ENCODE assay signal across 13 mouse cellular contexts in genomic region chr2:70146993-70147581, GRCm38 (mm10).
DNase-seq lines count a peak whose midpoint lies in the region; ATAC-seq and TF ChIP-seq lines count a peak whose summit lies in the region.
"Had no signal": no experiment of that assay in that cellular context is flagged by ENCODE, and none has a peak within 500 bp of the region (broad histone marks: within the 10 kb centered on the region; RNA-seq: fewer than 3 reads in every experiment).

No protein-coding gene starts in this region.

- 54% methylated on average over 12 of the region's 12 CpGs for WGBS in forebrain, postnatal 0 days
- 64% methylated on average over 12 of the region's 12 CpGs for WGBS in forebrain, embryonic 16.5 days
- 62% methylated on average over 12 of the region's 12 CpGs for WGBS in spleen, adult 2 months
- 49% methylated on average over 12 of the region's 12 CpGs for WGBS in small intestine, adult 2 months

- no peak for TF ChIP-seq POLR2A in spleen, adult 2 months (IDR thresholded peaks at IDR 0.05; ENCODE audit: low read depth, low read length)
- TF ChIP-seq POLR2A in small intestine, adult 2 months (IDR thresholded peaks at IDR 0.05; ENCODE audit: low read depth, low read length), result no peak

- H3K36me3 ChIP-seq in forebrain, postnatal 0 days (ENCODE audit: insufficient read depth), result no peaks in the 10 kb centered on the region
- H3K36me3 ChIP-seq in forebrain, embryonic 16.5 days (ENCODE audit: control insufficient read depth, insufficient read depth), result no peaks in the 10 kb centered on the region
- no peaks in the 10 kb centered on the region for H3K36me3 ChIP-seq in spleen, adult 2 months (ENCODE audit: control insufficient read depth, insufficient read depth, low read length)
- H3K36me3 ChIP-seq in small intestine, adult 2 months (ENCODE audit: control insufficient read depth, insufficient read depth, low read length), result no peaks in the 10 kb centered on the region
- H3K36me3 ChIP-seq: limb, embryonic 10.5 days had no signal

- H3K27me3 ChIP-seq in forebrain, postnatal 0 days (ENCODE audit: insufficient read depth, low read length), result no peaks in the 10 kb centered on the region
- H3K27me3 ChIP-seq in forebrain, embryonic 16.5 days (replicated peaks; ENCODE audit: control insufficient read depth, insufficient read depth, low read length), result no peaks in the 10 kb centered on the region
- no peaks in the 10 kb centered on the region; the same call in 1 of the 2 replicates for H3K27me3 ChIP-seq in spleen, adult 2 months (ENCODE audit: control insufficient read depth, insufficient read depth, low read length)
- H3K27me3 ChIP-seq in small intestine, adult 2 months (ENCODE audit: control insufficient read depth, insufficient read depth, low read length), result no peaks in the 10 kb centered on the region

- H3K4me3 ChIP-seq in forebrain, postnatal 0 days (ENCODE audit: low read depth, low read length), result no peak overlapping the region
- H3K4me3 ChIP-seq in forebrain, embryonic 16.5 days (replicated peaks; ENCODE audit: low read length), result no peak overlapping the region
- peak overlapping the region; percentile 36; the same call in 1 of the 2 replicates for H3K4me3 ChIP-seq in spleen, adult 2 months (ENCODE audit: extremely low read depth, insufficient read depth, insufficient read length)
- H3K4me3 ChIP-seq in small intestine, adult 2 months (ENCODE audit: low read depth, low read length), result peak overlapping the region; percentile 22; the same call in 1 of the 2 replicates
- H3K4me3 ChIP-seq: limb, embryonic 10.5 days had no signal

- H3K27ac ChIP-seq in forebrain, postnatal 0 days (ENCODE audit: low read depth, low read length), result no peak overlapping the region
- no peak overlapping the region for H3K27ac ChIP-seq in forebrain, embryonic 16.5 days (ENCODE audit: low read length)
- no peak overlapping the region for H3K27ac ChIP-seq in spleen, adult 2 months (ENCODE audit: insufficient read depth, low read length)
- no peak overlapping the region for H3K27ac ChIP-seq in small intestine, adult 2 months (ENCODE audit: insufficient read depth, low read depth, low read length)
- H3K27ac ChIP-seq: limb, embryonic 10.5 days had no signal

- ATAC-seq in forebrain, postnatal 0 days, result no peak
- ATAC-seq in forebrain, embryonic 16.5 days, result no peak
- ATAC-seq in common myeloid progenitor, adult 5-6 weeks (replicated peaks; ENCODE audit: low read depth, poor library complexity, severe bottlenecking), result peak; percentile 45; the same call in 1 of the 2 replicates

- peak; percentile 25; the same call in 1 of the 2 replicates for TF ChIP-seq CTCF in forebrain, postnatal 0 days (IDR thresholded peaks at IDR 0.05; ENCODE audit: low read depth)
- TF ChIP-seq CTCF in spleen, adult 2 months (IDR thresholded peaks at IDR 0.05; ENCODE audit: extremely low read depth, insufficient read depth, insufficient read length, insufficient replicate concordance), result peak; percentile 31; the same call in 1 of the 2 replicates
- TF ChIP-seq CTCF in small intestine, adult 2 months (IDR thresholded peaks at IDR 0.05; ENCODE audit: extremely low read depth, insufficient read length, insufficient replicate concordance, low read depth, low read length), result no peak

- H3K9ac ChIP-seq in forebrain, postnatal 0 days, result no peak overlapping the region
- no peak overlapping the region for H3K9ac ChIP-seq in forebrain, embryonic 16.5 days (replicated peaks; ENCODE audit: low read depth, low read length)

- H3K4me1 ChIP-seq in forebrain, postnatal 0 days (ENCODE audit: insufficient read depth), result peaks cover 8% of the 10 kb centered on the region; the same call in 1 of the 2 replicates
- peaks cover 7% of the 10 kb centered on the region; the same call in 1 of the 2 replicates for H3K4me1 ChIP-seq in forebrain, embryonic 16.5 days (replicated peaks; ENCODE audit: control insufficient read depth, insufficient read depth, low read length)
- H3K4me1 ChIP-seq in spleen, adult 2 months (ENCODE audit: control insufficient read depth, insufficient read depth, insufficient read length), result no peaks in the 10 kb centered on the region
- H3K4me1 ChIP-seq in small intestine, adult 2 months (ENCODE audit: control insufficient read depth, insufficient read depth, insufficient read length, low read length), result no peaks in the 10 kb centered on the region
- H3K4me1 ChIP-seq: limb, embryonic 10.5 days had no signal

- H3K4me2 ChIP-seq in forebrain, postnatal 0 days (ENCODE audit: low read depth), result no peak overlapping the region
- H3K4me2 ChIP-seq in forebrain, embryonic 16.5 days (ENCODE audit: low read length), result no peak overlapping the region

- no peaks in the 10 kb centered on the region for H3K9me3 ChIP-seq in forebrain, postnatal 0 days (ENCODE audit: low read length)
- no peaks in the 10 kb centered on the region for H3K9me3 ChIP-seq in forebrain, embryonic 16.5 days (ENCODE audit: control insufficient read depth, low read length)
- H3K9me3 ChIP-seq: limb, embryonic 10.5 days had no signal

- DNase-seq in forebrain, postnatal 0 days, result no peak
- no peak for DNase-seq in spleen, adult 2 months (ENCODE audit: low read depth in 1 of 2, low spot score in 2 of 2)
- DNase-seq in spleen, postnatal 14 days (ENCODE audit: low spot score in 2 of 2), result no peak
- no peak for DNase-seq in gastrocnemius, postnatal 4 days (ENCODE audit: low spot score in 2 of 2)
- DNase-seq in cerebellum, adult 11 months, result no peak
- DNase-seq: cerebellum, postnatal 36 days; gastrocnemius, postnatal 14 days; heart, postnatal 14 days; kidney, postnatal 14 days had no signal

Comparison
In these comparisons a context has a peak if more than half of its experiments do, and no peak if none do; other contexts are left out.
1. H3K4me3 ChIP-seq: peak in spleen, adult 2 months (single experiment) and small intestine, adult 2 months (single experiment); none in forebrain, postnatal 0 days (single experiment) and forebrain, embryonic 16.5 days (single experiment).